Mouse (Mus musculus) gastrocnemius, postnatal 14 days (tissue): ENCODE data around the gene C1qtnf7. TPM values are rescaled to one million over a fixed set of nuclear protein-coding genes. Genes with fewer than 3 reads are reported as not detected.
A peak's percentile ranks its signal among the peaks of the same experiment; 100 is the strongest.

Experiments used
- DNase-seq: peaks from one replicate; pipeline ENCODE4 v3.0.0; 2021; ENCODE audit warnings: mixed read lengths
- intact Hi-C: fragments of 180-260 bp; cut with DNase I; formaldehyde crosslinking; loops from one replicate; pipeline ENCODE4 v1.15.1; 2025; ENCODE audit warnings: low total_unique reads
- long read RNA-seq, 2 experiments: library from polyadenylated mRNA; stranded (forward); transcript quantifications; one replicate each; pipeline ENCODE4 v2.0.0; 2021
- total RNA-seq, 2 experiments: library from RNA; stranded (reverse); gene quantifications; 2 replicates each; pipeline ENCODE4 v1.2.3; 2021

The C1qtnf7 gene
- total RNA-seq, result 1 to 10 TPM; 1.1 to 1.5 TPM
- long read RNA-seq, experiment 1, result 0 reads
- long read RNA-seq, experiment 2, result 0 reads

DNA sequence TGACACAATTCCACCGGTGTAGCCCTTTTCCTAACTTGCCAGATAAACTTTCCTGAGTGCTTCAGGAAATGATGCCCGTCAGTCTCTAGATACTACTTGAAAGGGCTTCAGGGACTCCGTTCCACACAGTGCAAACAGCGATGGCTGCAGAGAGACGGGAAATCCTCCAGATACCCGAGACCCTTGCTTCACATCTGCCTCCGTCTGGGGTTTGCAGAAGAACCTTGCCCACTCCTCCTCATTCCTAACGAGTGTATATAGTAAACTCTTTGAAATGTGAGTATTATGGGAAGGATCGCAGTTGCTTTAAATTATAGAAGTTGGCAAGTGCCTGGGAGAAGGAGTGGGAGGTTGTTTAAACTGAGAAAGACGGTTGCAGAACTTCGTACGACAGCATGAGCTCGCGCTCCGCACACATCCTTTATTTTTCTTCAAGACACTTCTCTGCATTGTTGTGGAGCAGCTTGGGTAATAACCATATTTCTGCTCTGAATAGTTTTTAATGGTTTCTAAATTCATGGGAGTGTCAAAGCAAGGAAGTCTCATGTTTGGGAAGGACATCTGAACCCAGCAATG lies at the start of gene C1qtnf7:
Gene C1qtnf7, plus strand, starts transcription at position 138 of the 576 bp plus-strand sequence.
- DNase-seq, result no peak
- intact Hi-C loops, result no loop called here

DNA sequence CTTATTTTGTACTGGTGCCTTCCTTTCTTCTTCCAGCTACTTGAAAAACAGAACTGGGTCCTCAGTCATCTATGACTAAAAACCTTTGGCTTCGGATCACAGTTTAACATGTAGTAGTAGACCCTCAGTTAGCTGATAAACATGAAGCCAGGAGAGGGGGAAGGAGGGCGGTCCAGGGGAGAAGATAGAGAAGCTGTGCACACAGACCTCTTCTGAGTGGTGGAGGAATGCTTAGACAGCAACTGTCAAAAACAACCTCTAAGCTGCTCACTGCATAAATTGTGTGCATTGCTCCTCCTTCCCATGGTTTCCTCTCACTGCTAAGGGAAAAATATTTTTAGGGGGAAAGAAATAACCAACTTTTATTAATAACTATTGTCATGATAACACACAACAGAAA lies 48.6 kb upstream of the C1qtnf7 start:
- DNase-seq, result no peak
- intact Hi-C loops, result no loop called here

DNA sequence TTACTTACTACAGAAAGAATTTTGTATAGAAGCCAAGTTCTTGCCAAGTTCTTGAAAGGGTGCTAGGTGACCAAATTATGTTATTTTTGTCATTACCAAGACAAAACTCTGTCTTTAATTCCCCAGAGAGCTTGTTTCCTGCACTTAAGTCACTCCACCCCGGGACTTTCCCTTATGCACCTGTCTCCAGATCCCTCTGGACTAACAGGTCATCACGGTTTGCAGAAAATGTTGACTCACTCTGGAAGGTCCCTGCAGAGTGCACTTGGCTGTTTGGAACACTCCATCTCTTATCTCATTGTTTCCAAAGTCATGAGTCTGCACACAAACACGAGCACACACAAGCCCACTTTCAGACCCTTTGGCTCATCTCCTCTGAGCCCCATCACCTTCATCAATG lies 48.1 kb upstream of the C1qtnf7 start:
- DNase-seq, result no peak
- intact Hi-C loops, result no loop called here

DNA sequence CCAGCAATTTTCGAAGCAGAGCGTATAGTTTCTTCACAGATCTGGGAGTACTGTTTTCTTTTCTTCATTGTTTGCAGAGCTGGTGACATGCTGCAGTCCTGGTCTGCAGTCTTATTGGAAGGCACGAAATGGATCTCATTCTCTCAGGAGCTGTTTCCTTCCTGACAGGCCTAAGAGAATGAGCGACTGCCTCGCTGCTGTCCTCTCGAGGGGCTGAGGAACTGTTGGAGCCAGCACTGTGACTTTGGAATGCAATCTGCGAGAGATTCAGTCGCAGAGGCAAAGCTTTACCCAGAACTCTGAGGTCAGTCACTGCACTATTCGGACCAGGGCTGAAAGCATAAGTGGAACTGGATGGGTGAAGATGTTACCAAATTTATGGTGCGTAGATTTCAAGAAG lies 46.4 kb upstream of the C1qtnf7 start:
- intact Hi-C loops, result no loop called here
- no peak for DNase-seq

DNA sequence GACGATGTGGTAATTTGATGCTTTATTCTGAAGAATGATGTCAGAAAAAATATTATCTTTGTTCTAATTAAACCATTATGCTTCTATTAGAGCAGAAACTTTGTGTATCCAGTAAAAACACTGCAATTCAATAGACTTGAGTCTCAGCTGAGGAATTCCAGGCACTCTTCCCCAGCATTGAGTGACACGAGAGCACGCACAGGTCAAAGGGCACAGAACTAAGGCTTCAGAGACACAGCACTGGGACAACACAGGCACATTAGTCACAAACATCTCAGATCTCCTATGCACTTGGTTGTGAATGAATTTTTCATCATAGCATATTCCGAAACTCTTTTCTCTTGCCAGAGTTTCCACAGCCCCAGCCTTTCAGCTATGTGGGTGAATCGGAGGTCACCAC lies 37.4 kb upstream of the C1qtnf7 start:
- intact Hi-C loops, result no loop called here
- DNase-seq, result no peak

DNA sequence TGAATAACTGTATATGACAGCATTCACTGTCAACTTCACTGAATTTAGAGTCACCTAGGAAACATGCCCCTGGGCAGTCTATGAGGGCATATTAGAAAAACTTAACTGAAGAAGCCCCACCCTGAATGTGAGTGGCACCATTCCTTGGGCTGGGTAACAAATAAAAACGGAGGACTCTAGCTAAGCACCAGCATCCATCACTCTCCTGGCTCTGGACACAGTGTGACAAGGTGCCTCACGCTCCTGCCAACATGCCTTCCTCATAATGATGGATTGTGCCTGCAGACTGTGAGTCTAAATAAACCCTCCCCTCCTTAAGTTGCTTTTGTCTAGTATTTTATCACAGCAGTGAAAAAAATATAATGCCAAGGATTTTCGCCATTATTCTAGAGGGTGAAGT lies 35.3 kb upstream of the C1qtnf7 start:
- DNase-seq, result no peak
- intact Hi-C loops, result no loop called here

DNA sequence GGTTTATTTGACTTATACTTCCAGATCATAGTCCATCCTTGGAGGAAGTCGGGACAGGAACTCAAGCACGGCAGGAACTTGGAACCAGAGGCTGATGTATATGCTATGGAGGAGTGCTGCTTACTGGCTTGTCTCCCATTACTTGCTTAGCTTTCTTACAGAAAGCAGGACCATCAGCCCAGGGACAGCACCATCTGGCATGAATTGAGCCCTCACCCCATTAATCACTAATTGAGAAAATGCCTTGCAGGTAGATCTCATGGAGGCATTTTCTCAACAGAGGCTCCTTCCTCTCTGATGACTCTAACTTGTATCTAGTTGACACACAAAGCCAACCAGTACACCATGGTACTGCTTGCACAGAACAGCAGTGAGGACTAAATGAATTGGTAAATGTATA lies 34.6 kb upstream of the C1qtnf7 start:
- intact Hi-C loops, result no loop called here
- DNase-seq, result no peak

DNA sequence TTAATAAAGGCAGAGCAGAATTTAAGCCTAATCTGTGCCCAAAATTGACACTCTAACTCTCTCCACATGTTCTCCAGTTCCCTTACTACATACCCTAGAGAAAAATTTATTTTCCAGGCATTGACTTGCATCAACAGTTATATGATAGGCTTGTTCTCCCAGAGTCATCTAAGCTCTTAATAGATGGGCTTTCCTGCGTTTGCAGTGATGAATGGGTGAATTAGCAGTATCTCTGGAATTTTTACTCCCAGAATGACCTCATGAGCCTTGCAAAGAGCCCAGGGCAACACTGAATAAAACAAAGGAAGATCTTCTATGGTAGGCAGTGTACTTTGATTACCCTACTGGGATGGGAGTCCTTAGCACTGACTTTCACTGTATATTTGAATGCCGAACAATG lies 33.5 kb upstream of the C1qtnf7 start:
- no peak for DNase-seq
- intact Hi-C loops, result no loop called here

DNA sequence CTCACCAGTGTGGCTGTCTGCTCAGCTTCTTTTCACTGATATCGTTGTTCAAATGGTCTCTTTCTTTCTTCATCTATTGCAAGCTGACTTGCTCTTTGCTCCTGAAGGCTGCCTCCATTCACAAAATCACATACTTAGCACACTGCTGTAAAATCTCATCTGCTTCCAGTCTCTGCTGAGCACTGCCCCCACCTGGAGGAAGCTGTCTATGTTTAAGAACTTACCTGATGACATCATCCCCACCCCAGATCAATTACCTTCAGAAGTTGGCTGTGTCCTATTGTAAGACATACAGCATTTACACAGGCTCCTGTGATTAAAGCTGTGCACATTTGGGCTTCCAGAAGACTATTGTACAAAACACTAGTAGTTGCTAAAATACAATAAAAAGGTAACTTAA lies 13.5 kb upstream of the C1qtnf7 start:
- intact Hi-C loops, result no loop called here
- no peak for DNase-seq

DNA sequence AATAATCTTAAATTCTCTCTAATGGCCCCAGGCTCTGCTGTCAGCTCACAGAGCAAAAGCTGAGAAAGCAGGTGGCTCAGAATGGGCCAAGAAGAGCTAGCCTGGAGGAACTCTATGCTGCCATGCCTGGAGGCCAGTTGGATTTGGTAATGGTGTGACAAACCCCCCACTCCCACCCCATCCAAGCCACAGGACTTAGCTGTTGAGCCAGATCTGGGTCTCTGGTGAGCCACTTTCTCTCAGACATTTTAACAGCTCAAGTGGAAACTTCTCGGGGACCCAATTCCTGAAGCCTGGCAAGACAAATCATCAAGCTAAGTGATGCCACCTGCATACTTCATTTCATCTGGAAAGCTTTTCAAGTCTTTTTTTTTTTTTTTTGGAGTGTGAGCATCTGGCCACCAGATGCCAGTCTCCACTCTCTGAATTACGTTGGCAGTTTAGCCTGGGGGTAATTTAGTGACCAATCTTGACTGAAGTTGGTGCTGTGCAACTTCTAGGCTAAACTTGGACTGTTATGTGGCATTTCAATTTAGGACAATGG lies 11.0 kb upstream of the C1qtnf7 start:
- intact Hi-C loops, result no loop called here
- no peak for DNase-seq

DNA sequence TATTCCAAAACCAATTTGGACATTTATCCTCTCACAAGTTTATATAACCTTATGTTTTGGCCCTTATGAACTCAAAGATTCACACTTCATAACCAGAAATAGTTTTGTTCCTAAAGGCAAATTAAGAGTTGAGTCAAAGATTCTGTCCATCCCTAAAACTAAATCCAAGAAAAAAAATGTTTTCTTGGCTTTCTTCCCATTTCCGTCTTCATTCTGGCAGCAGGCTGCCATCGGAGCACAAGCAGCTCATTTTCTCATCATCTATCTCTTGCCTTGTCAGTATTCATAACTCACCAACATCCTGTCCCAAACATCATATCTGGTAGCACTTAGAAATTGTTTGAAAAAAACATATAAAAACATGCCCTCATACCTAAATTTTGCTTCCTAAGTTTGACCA lies 6.9 kb upstream of the C1qtnf7 start:
- no peak for DNase-seq
- intact Hi-C loops, result no loop called here

DNA sequence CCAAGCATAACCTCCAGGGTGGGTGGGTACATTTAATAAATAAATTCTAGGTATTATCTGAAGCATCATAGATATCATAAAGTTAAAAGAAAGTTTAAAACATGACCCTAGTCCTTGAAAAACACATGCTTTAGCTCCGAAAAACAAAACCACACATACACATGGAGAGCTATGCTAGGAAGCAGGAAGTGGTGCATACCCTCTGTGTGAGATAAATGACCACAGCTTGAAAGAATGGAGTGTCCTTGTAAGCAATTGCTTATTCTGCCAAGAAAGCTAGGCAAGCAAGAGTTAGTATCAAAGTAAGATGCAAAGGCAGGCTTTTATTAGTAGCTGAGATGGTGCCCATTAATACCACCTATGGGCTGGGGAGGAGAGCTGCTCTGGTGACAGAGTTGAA lies 6.4 kb upstream of the C1qtnf7 start:
- DNase-seq, result no peak
- intact Hi-C loops, result no loop called here

DNA sequence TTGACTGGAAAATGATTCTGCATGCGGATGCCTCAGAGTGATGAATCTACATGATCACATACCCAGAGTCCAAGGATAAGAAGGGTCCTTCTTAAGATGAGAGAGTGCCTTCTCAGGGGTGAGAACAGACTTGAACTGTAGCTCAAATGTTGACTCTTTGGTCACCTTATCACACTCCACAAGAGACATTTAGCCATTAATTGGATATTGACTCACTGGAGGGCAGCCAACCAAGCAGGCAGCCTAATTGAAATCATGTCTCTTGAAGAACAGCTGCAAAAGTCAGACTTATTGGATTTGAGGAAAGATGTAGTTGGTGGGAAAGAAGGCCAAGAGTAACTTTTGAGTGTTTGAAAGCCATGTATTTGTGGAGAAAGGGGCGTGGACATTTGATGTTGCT lies 4.2 kb upstream of the C1qtnf7 start:
- intact Hi-C loops, result no loop called here
- DNase-seq, result no peak

DNA sequence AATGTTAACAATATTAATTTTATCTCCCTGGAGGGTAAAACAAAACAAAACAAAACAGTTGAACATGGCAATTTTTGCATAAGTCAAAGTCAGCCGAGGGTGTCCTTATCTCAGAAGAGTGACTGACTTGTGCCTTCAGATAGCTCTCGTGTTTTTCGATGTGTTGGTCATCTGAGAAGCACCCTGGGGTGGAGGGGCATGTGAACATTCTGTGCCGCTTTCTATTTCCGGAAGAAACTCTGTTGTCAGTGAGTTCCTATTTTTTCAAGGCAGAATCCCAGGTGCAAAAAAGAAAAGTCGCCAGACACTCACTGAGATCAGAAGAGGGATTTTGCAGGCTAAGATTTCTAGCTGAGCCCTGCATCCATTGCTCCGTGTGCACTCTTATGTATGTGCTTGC lies 1.2 kb downstream of the C1qtnf7 start:
- no peak for DNase-seq
- intact Hi-C loops, result no loop called here

DNA sequence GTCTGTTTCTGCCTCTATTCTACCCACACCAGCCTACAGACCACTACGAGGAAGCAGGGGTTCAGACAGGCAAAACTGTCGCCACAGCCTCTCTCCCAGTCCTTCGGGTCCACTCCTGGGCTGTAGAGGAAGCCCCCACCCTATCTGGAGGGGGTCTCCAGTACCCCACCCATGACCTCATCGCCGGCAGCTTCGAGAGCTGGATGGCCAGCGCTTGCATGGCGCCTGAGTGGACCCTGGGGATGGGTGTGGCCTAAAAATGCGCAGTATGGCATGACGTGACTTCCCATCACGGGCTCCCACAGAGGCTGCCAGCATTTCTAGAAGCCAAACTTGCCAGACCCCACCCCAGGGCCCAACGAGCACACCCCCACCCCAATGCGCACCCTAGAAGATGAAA lies 2.0 kb downstream of the C1qtnf7 start:
- DNase-seq, result peak; percentile 40
- intact Hi-C loops, result no loop called here

DNA sequence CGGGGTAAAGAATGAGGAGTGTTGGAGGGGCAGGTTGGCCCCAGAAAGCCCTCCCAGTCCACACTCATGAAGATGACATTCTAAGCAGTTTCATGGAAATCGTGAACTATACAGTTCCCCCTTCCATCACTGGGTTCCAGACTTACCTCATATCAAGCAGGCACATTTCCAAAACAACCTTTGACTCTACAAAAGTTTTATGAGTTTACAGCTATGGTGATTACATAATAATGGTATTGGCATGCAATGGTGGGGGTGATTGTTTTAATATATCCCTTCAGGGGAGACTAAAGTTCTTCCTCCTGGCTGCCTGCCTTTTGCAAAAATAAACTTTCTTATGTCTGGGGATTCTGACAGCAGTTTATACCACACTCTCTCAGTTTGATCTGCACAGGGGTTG lies 4.6 kb downstream of the C1qtnf7 start:
- intact Hi-C loops, result no loop called here

DNA sequence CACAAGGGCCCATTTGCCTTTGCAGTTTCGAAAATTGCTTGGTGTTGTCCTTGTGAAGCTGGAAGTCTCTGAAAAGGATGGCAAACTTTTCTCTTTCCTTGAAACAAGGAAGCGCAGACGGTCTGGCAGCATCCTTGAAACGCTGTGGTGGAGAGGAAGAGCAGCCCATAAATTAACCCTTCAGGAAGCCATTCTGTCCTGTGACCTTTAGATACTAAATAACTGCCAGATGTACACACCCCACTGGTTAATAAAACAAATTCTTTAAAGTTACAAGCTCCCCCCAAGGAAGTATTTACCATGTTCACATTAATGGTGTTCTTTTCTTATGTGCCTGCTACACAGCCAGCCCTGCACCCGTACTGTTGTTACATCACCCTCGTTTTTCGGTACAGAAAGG lies 6.0 kb downstream of the C1qtnf7 start:
- DNase-seq, result no peak
- intact Hi-C loops, result no loop called here

More for the DNA sequence above, 4.6 kb downstream of the C1qtnf7 start:
- DNase-seq, result no peak

DNA sequence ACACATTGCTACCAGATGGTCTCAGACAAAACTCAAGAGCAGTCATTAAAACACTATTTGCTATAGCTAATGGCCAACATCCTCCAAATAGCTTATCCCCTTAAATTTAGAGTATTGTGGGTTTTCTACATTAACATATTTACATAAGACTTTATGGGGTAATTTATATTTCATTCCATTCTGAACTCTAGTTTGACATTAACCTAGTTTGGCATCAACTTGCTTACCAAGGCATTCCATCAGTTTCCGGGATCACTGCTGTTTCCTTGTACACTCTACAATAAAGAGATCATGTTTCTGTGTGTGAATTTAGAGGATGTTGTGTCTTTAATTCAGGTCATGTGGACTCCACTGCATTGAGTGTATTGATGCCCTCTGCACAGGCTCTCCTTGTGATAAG lies 7.5 kb downstream of the C1qtnf7 start:
- no peak for DNase-seq
- intact Hi-C loops, result no loop called here

DNA sequence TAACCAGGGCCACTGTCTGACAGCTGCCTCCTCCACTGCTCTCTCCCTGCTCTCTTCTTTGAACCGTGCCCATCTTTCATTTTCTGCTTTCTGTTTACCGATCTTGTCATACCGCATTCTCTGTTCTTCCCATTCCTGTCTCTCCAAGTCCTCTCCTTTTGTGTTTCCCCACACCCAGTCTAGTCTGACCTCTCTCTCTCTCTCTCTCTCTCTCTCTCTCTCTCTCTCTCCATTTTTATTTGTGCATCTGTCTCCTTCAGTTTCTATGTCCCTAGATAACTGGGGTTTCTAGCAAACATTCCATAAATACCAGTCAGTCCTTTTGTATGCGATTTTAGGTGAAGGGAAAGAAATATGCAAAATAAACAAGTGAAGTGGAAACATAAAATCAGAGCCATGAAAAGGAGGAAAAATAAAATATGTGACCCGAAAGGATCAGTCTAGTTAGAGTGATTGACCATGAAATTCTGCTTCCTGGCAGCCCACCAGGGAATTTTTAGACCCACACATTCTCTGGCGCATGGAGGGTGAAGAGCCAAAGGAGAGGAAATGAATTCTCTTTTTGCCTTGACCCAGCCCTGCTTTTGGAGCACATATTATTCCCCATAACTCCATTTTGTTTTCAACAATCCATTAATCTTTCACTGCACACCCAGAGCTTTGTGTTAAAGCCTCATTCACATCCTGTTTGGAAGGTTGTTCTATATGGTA lies 11.7 kb downstream of the C1qtnf7 start:
- intact Hi-C loops, result no loop called here
- DNase-seq, result no peak

DNA sequence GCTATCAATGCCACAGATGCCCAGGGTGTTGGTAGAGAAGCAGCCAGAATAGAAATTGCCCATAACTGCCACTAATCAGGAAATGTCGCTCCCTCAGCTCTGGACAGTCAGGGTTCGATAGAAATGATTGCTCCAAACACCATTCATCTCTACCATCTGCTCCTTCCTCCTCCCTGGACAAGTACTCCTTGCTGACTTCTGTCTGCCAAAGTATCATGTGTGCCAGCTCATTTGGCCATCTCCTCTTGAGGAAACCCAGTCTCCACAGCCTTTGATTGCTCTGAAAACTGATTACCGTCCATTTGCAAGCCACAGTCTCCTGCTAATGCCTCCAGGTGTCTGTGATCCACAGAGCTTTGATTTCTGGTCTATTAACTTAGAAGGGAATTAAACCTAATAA lies 14.8 kb downstream of the C1qtnf7 start:
- intact Hi-C loops, result no loop called here
- DNase-seq, result no peak

DNA sequence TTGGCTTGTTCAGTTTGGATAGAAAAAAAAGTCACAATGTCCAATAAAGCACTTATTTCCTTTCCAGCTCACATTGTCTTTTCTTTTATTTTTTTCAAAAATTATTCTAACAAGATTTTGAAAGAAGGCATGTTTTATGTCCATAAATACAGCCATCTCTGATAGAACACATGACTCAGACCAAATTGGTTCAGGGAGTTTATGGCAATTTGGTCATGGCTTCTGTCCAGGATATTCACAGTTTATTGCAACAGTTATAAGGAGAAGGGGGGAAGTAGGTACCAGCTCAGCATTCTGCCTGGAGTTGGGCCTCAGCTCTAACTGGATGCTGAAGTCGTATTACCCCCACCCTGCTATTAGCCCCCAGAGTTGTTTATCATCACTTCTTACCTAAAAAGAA lies 15.5 kb downstream of the C1qtnf7 start:
- intact Hi-C loops, result no loop called here

More for the DNA sequence above, 15.5 kb downstream of the C1qtnf7 start:
- DNase-seq, result no peak
